Mouse (Mus musculus) urinary bladder, adult 2 months (tissue): Measurements from ENCODE around the gene Rhebl1. TPM values are rescaled to one million over a fixed set of nuclear protein-coding genes. Genes with fewer than 3 reads are reported as not detected.

Experiments used
- DNase-seq: peaks from one replicate; pipeline ENCODE4 v3.0.0; 2022; ENCODE audit warnings: low spot score
- polyA plus RNA-seq: library from polyadenylated mRNA; depleted of rRNA; stranded (reverse); fragments of >200 nt; gene quantifications from 2 replicates; pipeline ENCODE4 v1.2.3, GENCODE M21; 2012

The Rhebl1 gene
- polyA plus RNA-seq, 1 experiment = 12.4 TPM

- no peak for DNase-seq
Measured at GRCm38 (mm10) chr15:98914903-98915302, 20.6 kb upstream of the Rhebl1 start.

- no peak for DNase-seq
Measured at GRCm38 (mm10) chr15:98904692-98905091, 10.4 kb upstream of the Rhebl1 start.

- DNase-seq = no peak
Measured at GRCm38 (mm10) chr15:98902600-98902999, 8.3 kb upstream of the Rhebl1 start.

GRCm38 (mm10) chr15:98901530-98901929, 7.2 kb upstream of the Rhebl1 start:
- no peak for DNase-seq

- no peak for DNase-seq
Measured at GRCm38 (mm10) chr15:98897928-98898800, 3.8 kb upstream of the Rhebl1 start, which contains the start of gene Dhh. TSS of gene Dhh (minus strand) at chr15:98898540.

GRCm38 (mm10) chr15:98897495-98897894, 3.2 kb upstream of the Rhebl1 start:
- DNase-seq = no peak

GRCm38 (mm10) chr15:98895635-98896589, 1.6 kb upstream of the Rhebl1 start:
- no peak for DNase-seq

GRCm38 (mm10) chr15:98894746-98895634, 650 bp upstream of the Rhebl1 start:
- no peak for DNase-seq

GRCm38 (mm10) chr15:98893036-98893435, 1.3 kb downstream of the Rhebl1 start:
- no peak for DNase-seq

- no peak for DNase-seq
Measured at GRCm38 (mm10) chr15:98891907-98892606, 2.3 kb downstream of the Rhebl1 start.

GRCm38 (mm10) chr15:98891198-98891742, 3.1 kb downstream of the Rhebl1 start:
- DNase-seq = no peak

- no peak for DNase-seq
Measured at GRCm38 (mm10) chr15:98887526-98887925, 6.8 kb downstream of the Rhebl1 start.

GRCm38 (mm10) chr15:98886667-98887387, 7.5 kb downstream of the Rhebl1 start:
- no peak for DNase-seq

GRCm38 (mm10) chr15:98884106-98884505, 10.2 kb downstream of the Rhebl1 start:
- no peak for DNase-seq

GRCm38 (mm10) chr15:98883661-98884060, 10.7 kb downstream of the Rhebl1 start:
- DNase-seq = no peak

- peak; percentile 18 for DNase-seq
Measured at GRCm38 (mm10) chr15:98881656-98882008, 12.7 kb downstream of the Rhebl1 start.

GRCm38 (mm10) chr15:98880978-98881655, 13.2 kb downstream of the Rhebl1 start:
- DNase-seq = peak; percentile 79

GRCm38 (mm10) chr15:98877331-98877730, 17.0 kb downstream of the Rhebl1 start:
- DNase-seq = no peak
